Mouse (Mus musculus) embryonic facial prominence, embryonic 12.5 days (tissue): ENCODE measurements around the gene Hivep3. TPM values are rescaled to one million over a fixed set of nuclear protein-coding genes. Genes with fewer than 3 reads are reported as not detected.

Experiments
- polyA plus RNA-seq: library from polyadenylated mRNA; unstranded; fragments of >200 nt; fragmentation: Nextera tagmentation; extraction: Ambion mirVana; gene quantifications from 2 replicates; pipeline ENCODE4 v1.2.1, GENCODE M21; 2016

The Hivep3 gene
- polyA plus RNA-seq, 1 experiment from 2014 or later = 3.2 TPM

Other genes with a start within 250 kb of the Hivep3 start
- gene Rimkla, start 241.2 kb upstream of the Hivep3 start, polyA plus RNA-seq = 2.3 and 2.7 TPM in 2 replicates
- 29.5 and 29.8 TPM in 2 replicates for gene Foxj3, start 196.8 kb upstream of the Hivep3 start, polyA plus RNA-seq
- gene Frg2f1, start 194.3 kb upstream of the Hivep3 start, polyA plus RNA-seq = 4.0 and 6.1 TPM in 2 replicates
- gene Guca2a, start 96.1 kb upstream of the Hivep3 start, polyA plus RNA-seq = not detected in 2 replicates
- gene Guca2b, start 74.8 kb upstream of the Hivep3 start, polyA plus RNA-seq = not detected in 2 replicates